Mouse (Mus musculus): ENCODE results near the gene Klf5.

DNA sequence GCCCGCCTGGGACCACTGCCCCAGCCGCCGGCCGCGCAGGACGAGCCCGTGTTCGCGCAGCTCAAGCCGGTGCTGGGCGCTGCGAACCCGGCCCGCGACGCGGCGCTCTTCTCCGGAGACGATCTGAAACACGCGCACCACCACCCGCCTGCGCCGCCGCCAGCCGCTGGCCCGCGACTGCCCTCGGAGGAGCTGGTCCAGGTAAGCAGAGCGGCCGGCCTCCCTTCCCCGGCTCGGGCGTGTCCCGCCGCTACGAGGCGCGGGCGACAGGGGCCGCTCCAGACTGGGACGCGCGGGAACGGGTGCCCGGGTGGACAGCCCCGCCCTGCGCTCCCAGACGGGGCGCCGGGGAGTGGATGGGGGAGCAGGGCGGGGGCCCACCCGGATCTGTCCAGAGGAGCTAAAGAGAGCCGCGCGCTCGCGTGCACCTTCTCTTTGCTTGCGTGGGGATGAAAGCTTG lies 561 bp downstream of the Klf5 start:
- TF ChIP-seq POLR2A (IDR thresholded peaks at IDR 0.05; ENCODE audit: borderline replicate concordance, insufficient read depth, low read length) (no peak), CTCF (IDR thresholded peaks at IDR 0.05; ENCODE audit: borderline replicate concordance, insufficient read depth, low read depth, low read length) (no peak)

Measured in cerebellum, adult 2 months (tissue).